Mouse (Mus musculus) heart, postnatal 0 days (tissue): ENCODE results near the gene Slc16a10. TPM values are rescaled to one million over a fixed set of nuclear protein-coding genes. Genes with fewer than 3 reads are reported as not detected.
"Not testable (repeated sequence)": the region's sequence is repeated elsewhere in the genome, so short reads cannot be mapped to it uniquely, and the experiment has no call there.

Experiments
- ATAC-seq: fragments of 200-750 bp; cut with Nextera tagmentation; 2 replicates; pipeline ENCODE4 v1.8.0; 2017; ENCODE audit warnings: low read depth, moderate number of reproducible peaks, moderate library complexity; ENCODE audit not compliant: insufficient read depth
- DNase-seq: peaks from one replicate; pipeline ENCODE4 v3.0.0-alpha.2; 2016; ENCODE audit warnings: low spot score
- H3K27ac ChIP-seq: fragments of 300-500 bp; sonication (generic); 2 replicates; pipeline ENCODE4 v1.5.1; 2014; ENCODE audit warnings: low read depth, mild to moderate bottlenecking
- H3K27me3 ChIP-seq: fragments of 300-500 bp; sonication (generic); 2 replicates; pipeline ENCODE4 v1.6.1; 2014; ENCODE audit warnings: low read length, mixed read lengths; ENCODE audit not compliant: control insufficient read depth, insufficient read depth
- H3K36me3 ChIP-seq: fragments of 300-500 bp; sonication (generic); replicated peaks from 2 replicates; pipeline ENCODE4 v1.6.1; 2014; ENCODE audit warnings: low read length, mixed read lengths; ENCODE audit not compliant: control insufficient read depth, insufficient read depth
- H3K4me1 ChIP-seq: fragments of 300-500 bp; sonication (generic); 2 replicates; pipeline ENCODE4 v1.6.1; 2014; ENCODE audit warnings: antibody characterized with exemption; ENCODE audit not compliant: control insufficient read depth, insufficient read depth
- H3K4me2 ChIP-seq: fragments of 300-500 bp; sonication (generic); 2 replicates; pipeline ENCODE4 v1.6.1; 2014; ENCODE audit warnings: low read depth, mild to moderate bottlenecking, low read length, moderate library complexity
- H3K4me3 ChIP-seq: fragments of 300-500 bp; sonication (generic); 2 replicates; pipeline ENCODE4 v1.5.1; 2014; ENCODE audit warnings: low read depth, low read length
- H3K9ac ChIP-seq: fragments of 300-500 bp; sonication (generic); replicated peaks from 2 replicates; pipeline ENCODE4 v1.6.1; 2014; ENCODE audit warnings: low read depth, low read length, mixed read lengths
- H3K9me3 ChIP-seq: fragments of 300-500 bp; sonication (generic); replicated peaks from 2 replicates; pipeline ENCODE4 v1.6.1; 2016; ENCODE audit warnings: low read length; ENCODE audit not compliant: control insufficient read depth
- CTCF ChIP-seq: IDR thresholded peaks from 2 replicates; pipeline ENCODE4 v1.5.1; 2016; ENCODE audit warnings: antibody characterized with exemption, control low read depth, low read depth
- EP300 ChIP-seq: IDR thresholded peaks from 2 replicates; pipeline ENCODE4 v1.6.1; 2016; ENCODE audit warnings: antibody characterized with exemption, low read depth
- WGBS: fragments of 180-500 bp; shearing (Covaris S2); extraction: QIAGEN DNeasy Blood & Tissue Kit; methylation state at CpG from one replicate; pipeline ENCODE4 v1.1.7; 2014; 5-methylcytosine and 5-hydroxymethylcytosine counted together
- polyA plus RNA-seq: library from polyadenylated mRNA; unstranded; fragments of >200 nt; fragmentation: Nextera tagmentation; extraction: Ambion mirVana; gene quantifications from 2 replicates; pipeline ENCODE4 v1.2.1, GENCODE M21; 2015
- total RNA-seq: library from RNA; depleted of rRNA; stranded (reverse); fragments of >200 nt; gene quantifications from 2 replicates; pipeline ENCODE4 v1.2.3, GENCODE M21; 2014; ENCODE audit warnings: low replicate concordance

The Slc16a10 gene
- total and polyA plus RNA-seq, 2 experiments from 2014 or later = 11.6 to 15.6 TPM

DNA sequence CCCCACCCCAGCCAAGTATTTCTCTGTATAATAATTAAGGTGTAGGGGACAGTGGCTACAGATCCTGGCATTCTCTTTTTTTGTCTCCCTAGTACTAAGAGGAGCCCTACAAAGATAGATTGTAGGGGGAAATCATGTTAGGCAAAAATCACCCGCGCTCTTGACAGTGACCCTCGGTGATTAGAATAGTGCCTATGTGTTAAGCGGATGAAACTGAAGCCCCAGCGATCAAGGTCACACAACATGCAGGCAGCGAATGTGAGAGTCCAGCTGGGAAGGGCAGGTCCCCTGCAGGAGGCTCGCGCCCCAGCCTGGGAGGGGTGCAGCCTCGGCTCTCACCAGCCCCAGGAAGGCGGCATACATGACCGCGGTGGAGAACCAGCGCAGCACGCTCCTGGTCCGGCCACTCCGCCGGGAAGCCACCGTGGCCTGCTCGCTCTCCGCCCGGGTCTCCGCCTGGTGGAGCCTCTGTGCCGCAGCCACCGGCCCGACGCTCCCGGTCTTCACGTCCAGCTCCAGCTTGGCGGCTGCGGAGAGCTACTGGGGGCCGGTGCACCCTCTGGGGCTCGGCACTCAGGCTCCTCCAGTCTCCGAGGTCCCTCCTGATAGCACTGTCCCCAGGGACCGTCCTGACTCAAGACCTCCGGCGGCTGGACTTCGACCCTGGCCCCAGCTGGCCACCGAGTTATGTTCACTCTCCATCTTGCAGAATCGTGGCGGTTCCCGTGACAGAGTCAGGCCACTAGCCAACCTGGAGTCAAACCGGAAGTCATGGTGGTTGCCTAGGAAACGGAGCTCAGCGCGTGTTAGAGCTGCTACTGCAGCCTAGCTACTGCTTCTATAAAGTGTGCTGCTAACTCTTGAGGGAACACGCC is 117.3 kb downstream of the Slc16a10 start, which contains the start of gene Mfsd4b1:
TSS of gene Mfsd4b1 (minus strand) at position 715 of the 875 bp plus-strand sequence.
- peak within 1 kb of the TSS; percentile 41 for H3K9ac ChIP-seq
- H3K4me2 ChIP-seq = peak within 1 kb of the TSS; percentile 80
- no peaks in the 10 kb centered on the region for H3K36me3 ChIP-seq
- peaks cover 13% of the 10 kb centered on the region for H3K4me1 ChIP-seq
- H3K27me3 ChIP-seq = no peaks in the 10 kb centered on the region
- ATAC-seq (peak; percentile 96), DNase-seq (peak; percentile 93)
- 0 out of 2 replicates have a peak, but pooled peaks cover 4% of the 10 kb centered on the region for H3K9me3 ChIP-seq
- TF ChIP-seq EP300 (no peak), CTCF (peak; percentile 24; the same call in 1 of the 2 replicates)
- peak within 1 kb of the TSS; percentile 81 for H3K27ac ChIP-seq
- WGBS = 2% methylated on average over 45 of the region's 46 CpGs
- H3K4me3 ChIP-seq = peak within 1 kb of the TSS; percentile 59

DNA sequence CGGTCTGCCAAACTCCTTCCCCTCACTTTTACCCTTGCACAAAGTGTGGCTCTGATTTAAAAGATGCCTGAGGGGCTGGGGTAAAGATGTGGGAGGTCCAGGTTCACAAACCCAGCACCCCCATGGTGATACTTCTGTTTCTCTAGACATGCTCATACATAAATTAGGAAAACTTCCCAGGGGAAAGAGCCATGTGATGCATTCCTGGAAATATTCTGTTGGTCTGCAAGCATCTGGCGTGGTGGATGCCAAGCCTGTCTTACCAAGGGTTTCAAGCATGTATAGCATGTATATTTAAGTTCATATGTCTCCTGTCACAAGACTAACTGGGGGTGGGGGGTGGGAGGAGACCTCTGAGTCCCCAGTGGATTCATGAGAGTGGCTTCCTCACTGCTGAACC is 121.7 kb downstream of the Slc16a10 start:
- Histone ChIP-seq H3K9me3 (no peaks in the 10 kb centered on the region), H3K36me3 (no peaks in the 10 kb centered on the region), H3K4me3 (no peak overlapping the region), H3K27me3 (no peaks in the 10 kb centered on the region), H3K4me2 (no peak overlapping the region), H3K27ac (peak overlapping the region; percentile 85), H3K9ac (no peak overlapping the region), H3K4me1 (peaks cover 29% of the 10 kb centered on the region)
- TF ChIP-seq EP300 = no peak
- no peak for TF ChIP-seq CTCF
- WGBS = 77% methylated on average over 2 of the region's 2 CpGs
- no peak for DNase-seq
- no peak for ATAC-seq

GRCm38 (mm10) chr10:40019492-40019891 is 122.6 kb downstream of the Slc16a10 start:
- peak overlapping the region; percentile 85 for H3K27ac ChIP-seq

DNA sequence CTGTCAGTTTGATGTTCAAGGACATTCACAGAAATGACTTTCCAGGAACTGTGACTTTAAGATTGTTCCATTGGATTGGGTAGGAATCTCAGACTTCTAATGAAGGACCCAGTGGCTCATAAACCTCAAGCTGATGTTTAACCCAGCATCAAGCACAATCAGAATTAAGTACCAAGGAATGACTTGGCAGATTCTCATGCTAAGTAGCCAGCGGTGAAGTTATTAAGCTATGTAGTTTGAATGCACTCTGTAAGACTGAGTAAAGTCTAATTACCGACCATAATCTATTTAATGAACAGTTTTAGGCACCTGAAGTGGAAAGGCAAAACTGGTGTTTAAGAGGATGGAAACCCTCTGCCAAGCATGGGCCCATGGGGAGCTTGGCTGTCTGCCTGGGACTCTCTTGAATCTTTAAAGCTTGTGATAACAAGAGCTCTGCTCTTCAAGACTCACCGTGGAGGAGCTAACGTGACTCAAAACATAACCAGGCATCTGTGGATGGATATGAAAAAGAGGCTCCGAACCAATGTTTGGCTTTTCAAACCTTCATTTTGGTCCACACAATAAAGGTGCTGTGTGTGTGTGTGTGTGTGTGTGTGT is 123.7 kb downstream of the Slc16a10 start:
- peak overlapping the region; percentile 85 for H3K27ac ChIP-seq
- no peak overlapping the region for H3K4me2 ChIP-seq
- WGBS = 34% methylated on average over 5 of the region's 5 CpGs
- no peak overlapping the region for H3K9ac ChIP-seq
- no peaks in the 10 kb centered on the region for H3K36me3 ChIP-seq
- no peak overlapping the region for H3K4me3 ChIP-seq
- peak; percentile 54 for DNase-seq
- no peaks in the 10 kb centered on the region for H3K27me3 ChIP-seq
- ATAC-seq = no peak
- H3K9me3 ChIP-seq = no peaks in the 10 kb centered on the region
- peaks cover 20% of the 10 kb centered on the region for H3K4me1 ChIP-seq
- TF ChIP-seq EP300 (no peak), CTCF (no peak)

More at GRCm38 (mm10) chr10:40019492-40019891, 122.6 kb downstream of the Slc16a10 start:
- Histone ChIP-seq H3K27me3 (no peaks in the 10 kb centered on the region), H3K36me3 (no peaks in the 10 kb centered on the region), H3K9me3 (no peaks in the 10 kb centered on the region), H3K9ac (no peak overlapping the region), H3K4me3 (no peak overlapping the region), H3K4me2 (no peak overlapping the region), H3K4me1 (peaks cover 27% of the 10 kb centered on the region)
- DNase-seq = peak; percentile 72
- peak; percentile 97 for ATAC-seq
- 34% methylated on average over 3 of the region's 3 CpGs for WGBS
- TF ChIP-seq CTCF (0 out of 2 replicates have a peak, but pooled peaks have one; percentile 5), EP300 (no peak)

DNA sequence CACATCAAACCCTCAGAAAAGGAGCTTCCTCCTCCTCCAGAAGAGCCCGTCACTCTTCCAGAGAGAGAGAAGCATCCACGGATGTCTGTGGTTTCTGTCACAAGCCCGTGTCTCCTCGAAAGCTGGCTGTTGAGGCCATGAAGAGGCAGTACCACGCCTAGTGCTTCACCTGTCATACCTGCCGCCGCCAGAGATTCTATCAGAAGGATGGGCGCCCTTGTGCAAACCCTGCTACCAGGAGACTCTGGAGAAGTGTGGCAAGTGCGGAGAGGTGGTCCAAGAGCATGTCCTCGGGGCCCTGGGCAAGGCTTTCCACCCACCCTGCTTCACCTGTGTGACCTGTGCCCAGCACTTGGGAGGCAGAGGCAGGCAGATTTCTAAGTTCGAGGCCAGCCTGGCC is 132.5 kb downstream of the Slc16a10 start:
- Histone ChIP-seq H3K4me1 (0 out of 2 replicates have a peak, but pooled peaks cover 4% of the 10 kb centered on the region), H3K4me3 (no peak overlapping the region), H3K9me3 (no peaks in the 10 kb centered on the region), H3K27ac (no peak overlapping the region), H3K27me3 (no peaks in the 10 kb centered on the region), H3K9ac (no peak overlapping the region), H3K4me2 (no peak overlapping the region), H3K36me3 (no peaks in the 10 kb centered on the region)
- ATAC-seq (no peak), DNase-seq (no peak)
- WGBS = 78% methylated on average over 11 of the region's 11 CpGs
- TF ChIP-seq EP300 (no peak), CTCF (no peak)

DNA sequence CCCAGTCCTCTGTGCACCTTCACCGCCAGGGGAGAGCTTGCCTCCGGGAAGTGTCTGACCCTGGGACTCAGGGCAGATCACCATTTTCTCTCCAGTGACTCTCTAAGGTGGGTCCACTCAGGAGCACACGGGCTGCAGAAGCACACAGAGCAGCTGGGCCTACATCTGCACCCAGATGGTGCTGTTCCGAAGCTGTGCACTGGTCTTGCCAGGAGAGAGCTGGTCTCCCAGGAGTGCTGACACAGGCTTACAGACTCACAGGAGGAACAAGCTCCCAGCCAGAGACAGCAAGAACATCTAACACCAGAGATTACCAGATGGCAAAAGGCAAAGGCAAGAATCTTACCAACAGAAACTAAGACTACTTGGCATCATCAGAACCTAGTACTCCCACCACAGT is 133.2 kb downstream of the Slc16a10 start:
- H3K27ac ChIP-seq, H3K4me3 ChIP-seq, H3K9ac ChIP-seq, H3K4me1 ChIP-seq, H3K27me3 ChIP-seq, H3K9me3 ChIP-seq, H3K36me3 ChIP-seq, DNase-seq, H3K4me2 ChIP-seq, ATAC-seq: not testable (repeated sequence)
- WGBS = 55% methylated on average over 4 of the region's 4 CpGs
